Comparison of ENCODE assay signal across 10 mouse cellular contexts in the genomic region with DNA sequence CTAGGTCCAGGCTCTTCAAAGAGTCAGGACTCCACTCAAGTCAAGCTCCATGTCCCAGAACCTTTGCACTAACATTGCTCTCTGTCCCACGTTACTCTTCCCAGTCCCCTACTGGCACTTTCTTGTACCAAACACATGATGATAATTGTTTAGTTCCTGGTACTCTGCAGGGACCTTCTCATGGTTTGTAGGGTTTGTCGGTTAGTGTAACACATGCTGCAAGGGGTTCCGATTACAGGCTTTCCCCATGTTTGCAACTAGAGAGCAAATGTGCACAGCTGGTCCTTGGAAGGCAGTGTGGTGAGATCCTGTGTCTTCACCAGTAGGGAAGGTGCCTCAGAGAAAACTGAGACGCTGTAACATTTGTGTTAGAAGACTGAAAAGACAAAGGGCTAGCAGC. TPM values are rescaled to one million over a fixed set of nuclear protein-coding genes. Genes with fewer than 3 reads are reported as not detected.
A peak's percentile ranks its signal among the peaks of the same experiment; 100 is the strongest.
DNase-seq lines count a peak whose midpoint lies in the region; ATAC-seq and TF ChIP-seq lines count a peak whose summit lies in the region.
"Had no signal": no experiment of that assay in that cellular context is flagged by ENCODE, and none has a peak within 500 bp of the region (broad histone marks: within the 10 kb centered on the region; RNA-seq: fewer than 3 reads in every experiment).

No protein-coding gene starts in this region.

- WGBS in lung, postnatal 0 days: 36% methylated on average over 4 of the region's 4 CpGs
- WGBS in heart, embryonic 15.5 days: 44% methylated on average over 4 of the region's 4 CpGs
- 29% methylated on average over 4 of the region's 4 CpGs for WGBS in stomach, embryonic 14.5 days

- peak; percentile 22 for TF ChIP-seq CTCF in lung, postnatal 0 days (IDR thresholded peaks at IDR 0.05)

- no peaks in the 10 kb centered on the region for H3K36me3 ChIP-seq in lung, postnatal 0 days (ENCODE audit: insufficient read depth, low read length)
- no peaks in the 10 kb centered on the region for H3K36me3 ChIP-seq in heart, embryonic 15.5 days
- H3K36me3 ChIP-seq in stomach, embryonic 14.5 days (ENCODE audit: control insufficient read depth, insufficient read depth, low read length): no peaks in the 10 kb centered on the region
- H3K36me3 ChIP-seq: hindbrain, embryonic 15.5 days had no signal

- H3K4me3 ChIP-seq in lung, postnatal 0 days (ENCODE audit: low read depth, low read length): no peak overlapping the region
- no peak overlapping the region for H3K4me3 ChIP-seq in heart, embryonic 15.5 days
- no peak overlapping the region for H3K4me3 ChIP-seq in stomach, embryonic 14.5 days (ENCODE audit: low read depth, low read length)
- H3K4me3 ChIP-seq: hindbrain, embryonic 15.5 days had no signal

- peak; percentile 57 for DNase-seq in gastrocnemius, adult 18-20 months (ENCODE audit: low spot score)
- DNase-seq in gastrocnemius, postnatal 25 days: no peak
- DNase-seq in lung, postnatal 0 days (ENCODE audit: low spot score): peak; percentile 63
- DNase-seq in lung, postnatal 4 days: no peak
- no peak for DNase-seq in MN1 (ENCODE audit: low spot score)
- DNase-seq in layer of hippocampus, adult 9-10 months (ENCODE audit: low spot score): no peak
- DNase-seq: cerebellum, adult 9-10 months had no signal

- no peaks in the 10 kb centered on the region for H3K27me3 ChIP-seq in lung, postnatal 0 days (replicated peaks; ENCODE audit: insufficient read depth, low read length)
- no peaks in the 10 kb centered on the region for H3K27me3 ChIP-seq in heart, embryonic 15.5 days
- H3K27me3 ChIP-seq in stomach, embryonic 14.5 days (ENCODE audit: control insufficient read depth, insufficient read depth, low read length): no peaks in the 10 kb centered on the region
- H3K27me3 ChIP-seq: hindbrain, embryonic 15.5 days had no signal

- TF ChIP-seq EP300 in lung, postnatal 0 days (IDR thresholded peaks at IDR 0.05): no peak

- no peak overlapping the region for H3K9ac ChIP-seq in lung, postnatal 0 days (replicated peaks; ENCODE audit: low read depth)
- no peak overlapping the region for H3K9ac ChIP-seq in heart, embryonic 15.5 days
- no peak overlapping the region for H3K9ac ChIP-seq in stomach, embryonic 14.5 days (replicated peaks; ENCODE audit: low read depth, low read length)
- H3K9ac ChIP-seq: hindbrain, embryonic 15.5 days had no signal

- H3K4me1 ChIP-seq in lung, postnatal 0 days (ENCODE audit: insufficient read depth, low read depth, low read length): peaks cover 14% of the 10 kb centered on the region
- peaks cover 40% of the 10 kb centered on the region for H3K4me1 ChIP-seq in heart, embryonic 15.5 days (replicated peaks)
- H3K4me1 ChIP-seq in stomach, embryonic 14.5 days (ENCODE audit: control insufficient read depth, insufficient read depth, low read length): peaks cover 5% of the 10 kb centered on the region; the same call in 1 of the 2 replicates
- H3K4me1 ChIP-seq: hindbrain, embryonic 15.5 days had no signal

- H3K4me2 ChIP-seq in lung, postnatal 0 days (replicated peaks; ENCODE audit: low read depth, low read length): no peak overlapping the region
- H3K4me2 ChIP-seq in heart, embryonic 15.5 days: no peak overlapping the region
- H3K4me2 ChIP-seq in stomach, embryonic 14.5 days (replicated peaks; ENCODE audit: low read depth, low read length): 0 out of 2 replicates have a peak overlapping the region, but pooled peaks have one; percentile 23
- H3K4me2 ChIP-seq: hindbrain, embryonic 15.5 days had no signal

- no peaks in the 10 kb centered on the region for H3K9me3 ChIP-seq in lung, postnatal 0 days (ENCODE audit: low read length)
- H3K9me3 ChIP-seq in heart, embryonic 15.5 days (replicated peaks): no peaks in the 10 kb centered on the region
- no peaks in the 10 kb centered on the region for H3K9me3 ChIP-seq in stomach, embryonic 14.5 days (ENCODE audit: control insufficient read depth, low read depth, low read length)
- H3K9me3 ChIP-seq: hindbrain, embryonic 15.5 days had no signal

- peak overlapping the region; percentile 34 for H3K27ac ChIP-seq in lung, postnatal 0 days (ENCODE audit: low read length)
- H3K27ac ChIP-seq in heart, embryonic 15.5 days: peak overlapping the region; percentile 69
- H3K27ac ChIP-seq in stomach, embryonic 14.5 days (ENCODE audit: low read length): peak overlapping the region; percentile 83
- H3K27ac ChIP-seq: hindbrain, embryonic 15.5 days had no signal

- peak; percentile 13 for ATAC-seq in lung, postnatal 0 days
- ATAC-seq in heart, embryonic 15.5 days (replicated peaks; ENCODE audit: insufficient number of reproducible peaks, insufficient read depth, low FRiP score, low read depth): no peak
- ATAC-seq in stomach, embryonic 14.5 days (ENCODE audit: insufficient number of reproducible peaks, insufficient read depth, low FRiP score, low read depth): peak; percentile 44

RNA-seq across cellular contexts. Expression of gene Nedd4, which starts 8.6 kb away (rescaled TPM):
- 100 to 1,000 TPM; 266 to 284 TPM for total RNA-seq in gastrocnemius, adult 18-20 months (2021)
- total RNA-seq in gastrocnemius, postnatal 25 days (2021): 100 to 1,000 TPM; 238 to 268 TPM
- 264 and 334 TPM in 2 replicates for polyA plus RNA-seq in lung, postnatal 0 days (2015; fragmentation: Nextera tagmentation; extraction: Ambion mirVana)
- polyA plus RNA-seq in heart, embryonic 15.5 days (2015; fragmentation: Nextera tagmentation; extraction: Ambion mirVana): 450 and 481 TPM in 2 replicates
- polyA plus RNA-seq in stomach, embryonic 14.5 days (2014; fragmentation: Nextera tagmentation; extraction: Ambion mirVana): 755 and 764 TPM in 2 replicates

Comparison
In these comparisons a context has a peak if more than half of its experiments do, and no peak if none do; other contexts are left out.
1. DNase-seq: peak in gastrocnemius, adult 18-20 months (single experiment) and lung, postnatal 0 days (single experiment); none in gastrocnemius, postnatal 25 days (single experiment), lung, postnatal 4 days (0 of 2), MN1 (single experiment) and layer of hippocampus, adult 9-10 months (single experiment).
2. Peak in every context shown above with its lines, with median percentiles within 50 percentile points of each other: H3K27ac ChIP-seq.